Mouse (Mus musculus): ENCODE data around the gene 2900026A02Rik.

DNA sequence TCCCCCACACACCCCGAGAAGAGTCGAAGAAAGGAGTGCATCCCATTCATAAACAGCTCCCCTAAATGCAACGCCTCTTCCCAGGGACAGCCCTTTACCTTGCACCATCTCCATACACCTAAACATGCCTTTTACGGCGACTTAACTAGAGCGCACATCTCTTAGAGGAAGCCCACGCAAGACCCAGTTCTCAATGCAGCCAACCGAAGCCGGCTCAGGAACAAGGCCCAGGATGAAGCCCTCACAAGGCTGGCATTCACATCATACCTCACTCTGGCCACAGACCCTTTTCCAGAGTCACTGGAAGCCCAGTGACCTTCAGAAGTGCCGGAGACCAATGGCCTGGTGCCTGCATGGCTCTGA, 21.3 kb downstream of the 2900026A02Rik start:
- TF ChIP-seq GATA1 (IDR thresholded peaks at IDR 0.05; ENCODE audit: low read length) = no peak
- TF ChIP-seq TAL1 (IDR thresholded peaks at IDR 0.05; ENCODE audit: low read length) = no peak
